Mouse (Mus musculus) ES-E14 (cell line): ENCODE data around the gene Plppr5.

Source experiments
- CHD2 ChIP-seq: IDR thresholded peaks from 2 replicates; pipeline ENCODE4 v1.6.1; 2014; ENCODE audit warnings: mild to moderate bottlenecking, low read depth, low read length, inconsistent platforms
- HCFC1 ChIP-seq: IDR thresholded peaks from 2 replicates; pipeline ENCODE4 v1.6.1; 2012; ENCODE audit warnings: low read length, inconsistent platforms, borderline replicate concordance; ENCODE audit not compliant: insufficient read depth
- MAFK ChIP-seq: IDR thresholded peaks from 2 replicates; pipeline ENCODE4 v1.6.1; 2014; ENCODE audit warnings: mild to moderate bottlenecking, low read depth, low read length, inconsistent platforms; ENCODE audit not compliant: insufficient read depth
- ZC3H11A ChIP-seq: IDR thresholded peaks from 2 replicates; pipeline ENCODE4 v1.6.1; 2012; ENCODE audit warnings: low read depth, mild to moderate bottlenecking, inconsistent platforms, low read length, borderline replicate concordance
- ZNF384 ChIP-seq: IDR thresholded peaks from 2 replicates; pipeline ENCODE4 v1.6.1; 2012; ENCODE audit warnings: low read depth, low read length, inconsistent platforms

- TF ChIP-seq HCFC1 (no peak), ZC3H11A (no peak), ZNF384 (no peak), MAFK (no peak), CHD2 (no peak)
Observed at GRCm38 (mm10) chr3:117611453-117611852, 36.8 kb downstream of the Plppr5 start.
